Mouse (Mus musculus) heart, postnatal 36 days (tissue): ENCODE data around the gene Gba2. TPM values are rescaled to one million over a fixed set of nuclear protein-coding genes. Genes with fewer than 3 reads are reported as not detected.
"Not testable (repeated sequence)": the region's sequence is repeated elsewhere in the genome, so short reads cannot be mapped to it uniquely, and the experiment has no call there.

Experiments
- DNase-seq, 2 experiments: peaks; one replicate each; pipeline ENCODE4 v3.0.0; 2021 to 2022
- intact Hi-C: fragments of 180-260 bp; cut with DNase I; formaldehyde crosslinking; loops from one replicate; pipeline ENCODE4 v1.15.1; 2025
- total RNA-seq, 2 experiments: library from RNA; stranded (reverse); gene quantifications; 2 replicates each; pipeline ENCODE4 v1.2.3; 2021

Gba2 gene
- 10 to 100 TPM; 14.7 to 15.8 TPM for total RNA-seq

DNA sequence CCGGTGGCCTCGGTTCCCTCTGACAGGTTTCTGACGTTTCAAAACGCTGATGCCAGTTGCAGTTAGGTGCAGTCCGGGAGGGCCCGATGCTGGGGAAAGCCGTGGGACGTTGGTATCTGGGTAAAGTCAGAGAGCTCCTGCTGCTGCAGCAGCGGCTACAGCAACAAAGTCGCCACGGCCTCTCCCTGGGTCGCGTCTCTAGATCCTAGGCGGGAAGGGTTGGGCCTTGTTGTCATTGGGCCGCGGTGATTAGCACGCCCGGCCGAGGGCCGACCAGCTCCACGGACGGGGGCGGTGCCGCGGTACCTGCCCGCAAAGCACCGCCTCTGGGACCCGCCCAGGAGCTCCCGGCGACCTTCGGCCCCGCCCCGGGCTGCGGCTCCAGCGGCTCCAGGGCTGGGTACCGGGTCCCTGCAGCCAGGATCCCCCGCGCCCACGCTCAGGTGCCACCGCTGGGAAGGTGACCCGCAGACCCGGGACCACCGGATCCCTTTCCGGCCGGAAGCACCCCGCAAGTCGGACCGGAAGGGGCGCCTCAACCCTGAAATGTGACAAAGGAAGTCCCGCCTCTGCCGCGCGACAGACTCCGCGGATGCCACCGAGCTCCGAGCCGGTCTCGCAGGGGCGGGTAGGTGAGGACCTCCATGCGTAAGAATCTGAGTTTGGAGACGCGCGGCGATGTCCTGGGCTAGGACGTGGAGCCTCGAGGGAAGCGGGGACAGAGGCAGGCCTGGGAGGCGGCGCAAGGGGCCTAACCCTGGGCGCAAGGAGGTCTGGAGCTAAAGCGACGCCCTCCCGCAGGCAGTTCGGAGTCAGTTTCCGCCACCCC lies at the start of gene Gba2, which contains the start of gene Rgp1:
TSS of gene Gba2 (minus strand) at position 498 of the 829 bp plus-strand sequence.
TSS of gene Rgp1 (plus strand) at position 340 of the 829 bp plus-strand sequence.
- intact Hi-C loops: loop anchor here (1.0 to 5.0 kb wide), 2 partner anchors 16 to 89 kb away; partner anchors contain the start of genes Creb3, Fam221b, Tln1 and Tmem8b

DNA sequence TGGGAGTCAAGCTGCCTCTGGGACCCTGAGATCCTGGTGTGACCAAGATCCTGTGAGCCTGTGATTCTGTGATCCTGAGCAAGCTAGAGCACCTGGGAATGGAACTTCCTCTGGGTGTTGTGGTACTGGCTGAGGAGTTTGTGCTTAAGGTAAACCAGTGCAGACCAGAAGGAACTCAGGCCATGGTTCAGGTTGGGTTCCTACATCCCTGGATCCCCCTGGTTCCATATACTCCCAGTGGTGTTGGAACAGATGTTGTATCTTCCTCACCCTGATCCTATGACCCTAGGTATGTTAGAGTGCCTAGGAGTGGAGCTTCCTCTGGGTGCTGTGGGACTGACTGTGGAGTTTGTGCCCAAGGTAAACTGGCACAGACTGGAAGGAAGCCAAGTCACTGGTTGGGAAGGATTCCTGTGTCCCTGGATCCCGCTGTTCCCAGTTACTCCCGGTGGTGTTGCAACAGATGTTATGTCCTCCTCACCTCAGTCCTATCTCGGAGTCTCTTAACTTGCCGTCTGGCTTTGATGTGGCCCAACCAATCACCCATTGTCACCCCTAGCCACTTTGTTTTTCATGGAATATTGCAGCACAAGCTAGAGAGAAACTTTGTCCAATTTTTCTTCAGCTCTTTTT lies 41.6 kb upstream of the Gba2 start:
- intact Hi-C loops: no loop called here
- DNase-seq: no peak

More for the DNA sequence above, at the start of gene Gba2, which contains the start of gene Rgp1:
- peak; percentile 86 to 94 for DNase-seq

DNA sequence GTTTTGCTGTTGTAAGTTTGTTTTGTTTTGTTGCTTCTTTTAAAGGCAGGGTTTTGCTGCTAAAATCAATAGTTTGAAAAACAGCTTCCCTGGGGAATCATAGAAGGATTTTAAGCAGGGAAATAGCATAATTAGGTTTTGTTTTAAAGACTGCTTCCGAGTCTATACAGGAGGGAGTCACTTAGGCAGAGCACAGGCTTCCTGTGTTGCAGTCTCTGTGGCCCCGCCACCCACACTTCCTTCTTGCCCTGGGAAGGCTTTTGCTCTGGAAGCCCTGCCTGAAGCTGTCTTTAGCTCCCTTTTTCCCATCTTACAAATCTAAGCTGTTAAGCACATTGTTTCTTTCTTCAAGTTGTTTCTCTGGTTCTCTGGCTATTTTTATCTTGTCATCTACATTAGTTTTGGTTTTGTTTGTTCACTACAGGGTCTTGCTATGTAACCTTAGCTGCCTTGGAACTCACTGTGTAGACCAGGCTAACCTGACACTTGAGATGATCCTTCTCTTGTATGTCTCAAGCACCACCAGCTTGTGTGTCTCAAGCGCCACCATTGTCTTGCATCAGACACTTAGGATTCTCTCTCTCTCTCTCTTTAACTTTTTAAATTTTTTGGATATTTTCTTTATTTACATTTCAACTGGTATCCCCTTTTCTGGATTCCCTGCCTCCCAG lies 34.5 kb upstream of the Gba2 start:
- DNase-seq: no peak
- intact Hi-C loops: loop anchor here (2.0 kb wide), 1 partner anchor 24 kb away; no protein-coding TSS in a partner anchor

GRCm38 (mm10) chr4:43612534-43612933 lies 33.9 kb upstream of the Gba2 start:
- DNase-seq: no peak
- intact Hi-C loops: loop anchor here (2.0 kb wide), 1 partner anchor 24 kb away; no protein-coding TSS in a partner anchor

- intact Hi-C loops: no loop called here
- no peak for DNase-seq
Measured at GRCm38 (mm10) chr4:43604751-43605685, 26.3 kb upstream of the Gba2 start.

DNA sequence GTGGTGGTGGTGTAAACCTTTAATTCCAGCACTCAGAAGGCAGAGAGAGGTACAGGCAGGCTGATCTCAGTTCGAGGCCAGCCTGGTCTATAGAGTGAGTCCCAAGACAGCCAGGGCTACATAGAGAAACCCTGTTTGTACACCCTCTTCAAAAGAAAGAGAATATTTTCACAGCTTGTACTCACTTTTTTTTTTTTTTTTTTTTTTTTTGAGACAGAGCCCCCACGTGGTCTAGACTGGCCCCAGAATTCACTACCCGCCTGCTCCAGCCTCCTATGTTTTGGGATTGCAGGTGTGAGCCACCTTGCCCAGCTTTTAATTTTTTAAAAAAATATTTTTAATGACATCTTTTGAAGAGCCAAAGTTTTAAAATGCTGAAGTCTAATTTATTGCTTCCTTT lies 25.4 kb upstream of the Gba2 start:
- intact Hi-C loops: no loop called here
- no peak for DNase-seq

GRCm38 (mm10) chr4:43600195-43600934 lies 21.7 kb upstream of the Gba2 start:
- intact Hi-C loops: no loop called here

DNA sequence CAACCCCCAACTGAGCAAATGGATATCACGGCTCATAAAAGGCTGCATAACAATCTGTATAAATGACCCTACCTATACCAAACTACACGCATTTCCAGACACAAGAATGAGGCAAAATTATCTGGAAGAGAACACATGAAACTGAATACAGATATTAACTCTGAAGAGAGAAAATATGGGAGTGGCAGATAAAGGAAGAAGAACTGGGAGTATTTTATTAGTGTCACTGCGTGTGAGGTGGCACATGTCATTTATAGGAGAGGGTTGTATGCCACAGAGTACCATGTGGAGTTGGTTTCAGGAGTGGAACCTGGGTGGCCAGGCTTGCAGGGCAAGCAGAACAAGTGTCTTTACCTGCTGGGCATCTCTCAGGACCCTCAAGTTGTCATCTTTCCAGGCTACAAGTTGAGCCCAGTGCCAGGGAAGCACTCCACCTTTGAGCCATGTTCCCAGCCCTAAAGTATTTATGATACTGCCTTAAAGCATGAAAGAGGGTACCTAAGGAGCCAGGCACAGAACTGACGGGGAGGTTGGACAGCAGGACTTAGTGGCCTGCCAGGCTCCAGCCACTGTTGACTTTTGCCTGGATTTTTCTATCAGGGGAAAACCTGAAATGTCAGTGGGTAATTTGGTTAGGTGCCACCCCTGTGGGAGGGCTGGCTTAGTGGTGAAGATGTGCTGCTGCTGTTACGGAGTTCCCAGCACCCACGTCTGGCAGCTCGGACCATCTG lies 20.1 kb upstream of the Gba2 start:
- DNase-seq: no peak
- intact Hi-C loops: no loop called here

More at GRCm38 (mm10) chr4:43600195-43600934, 21.7 kb upstream of the Gba2 start:
- no peak for DNase-seq

GRCm38 (mm10) chr4:43598200-43598599 lies 19.5 kb upstream of the Gba2 start:
- intact Hi-C loops: no loop called here
- DNase-seq: no peak

GRCm38 (mm10) chr4:43596597-43596996 lies 17.9 kb upstream of the Gba2 start:
- DNase-seq, intact Hi-C loops: not testable (repeated sequence)

GRCm38 (mm10) chr4:43593453-43593852 lies 14.8 kb upstream of the Gba2 start:
- intact Hi-C loops: no loop called here
- no peak for DNase-seq

GRCm38 (mm10) chr4:43591961-43592360 lies 13.3 kb upstream of the Gba2 start:
- intact Hi-C loops: no loop called here
- no peak for DNase-seq

GRCm38 (mm10) chr4:43591543-43591942 lies 12.9 kb upstream of the Gba2 start:
- intact Hi-C loops: no loop called here
- DNase-seq: no peak

DNA sequence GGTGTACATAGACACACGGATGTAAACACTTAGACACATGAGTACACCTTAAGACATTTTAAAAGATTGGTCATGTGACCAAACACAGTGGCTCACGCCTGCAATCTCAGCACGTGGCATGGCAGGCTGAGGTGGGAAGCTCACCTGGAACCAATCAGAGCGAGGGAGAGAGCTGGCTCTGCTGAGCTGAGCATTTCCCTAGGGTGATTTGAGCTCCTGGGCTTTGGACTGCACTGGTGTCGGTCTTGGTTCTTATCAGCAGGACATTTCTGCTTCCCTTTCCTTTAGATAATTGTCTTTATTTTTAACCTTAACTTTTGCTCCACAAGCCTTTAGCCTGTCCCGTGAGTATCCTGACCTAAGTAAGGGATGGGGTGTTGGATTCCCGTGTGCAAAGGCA lies 9.0 kb upstream of the Gba2 start:
- no peak for DNase-seq
- intact Hi-C loops: loop anchor here (2.0 kb wide), 1 partner anchor 25 kb away; no protein-coding TSS in a partner anchor

GRCm38 (mm10) chr4:43586411-43586810 lies 7.7 kb upstream of the Gba2 start:
- intact Hi-C loops: no loop called here

GRCm38 (mm10) chr4:43585682-43586081 lies 7.0 kb upstream of the Gba2 start:
- intact Hi-C loops: no loop called here
- DNase-seq: no peak

More at GRCm38 (mm10) chr4:43586411-43586810, 7.7 kb upstream of the Gba2 start:
- peak; percentile 58 to 59 for DNase-seq

GRCm38 (mm10) chr4:43584444-43585416 lies 6.1 kb upstream of the Gba2 start, which contains the start of gene Msmp:
Gene Msmp (minus strand): TSS chr4:43584494.
- intact Hi-C loops: loop anchor here (5.0 kb wide), 2 partner anchors 73 to 143 kb away; partner anchors contain the start of genes Hint2 and Hrct1
- peak in 1 of 2 experiments; percentile 45 for DNase-seq
